Mouse (Mus musculus) MEL-GATA-1-ER (cell line): Measurements from ENCODE around the gene Gpatch4.

Source experiments
- DNase-seq: peaks from one replicate; pipeline ENCODE4 v3.0.0-alpha.2; 2012; ENCODE audit warnings: low read depth; ENCODE audit errors: extremely low read depth

The Gpatch4 gene

GRCm38 (mm10) chr3:88094126-88094525 is 51.2 kb downstream of the Gpatch4 start:
- DNase-seq = no peak

- no peak for DNase-seq
Observed at GRCm38 (mm10) chr3:88097666-88098065, 54.8 kb downstream of the Gpatch4 start.

DNA sequence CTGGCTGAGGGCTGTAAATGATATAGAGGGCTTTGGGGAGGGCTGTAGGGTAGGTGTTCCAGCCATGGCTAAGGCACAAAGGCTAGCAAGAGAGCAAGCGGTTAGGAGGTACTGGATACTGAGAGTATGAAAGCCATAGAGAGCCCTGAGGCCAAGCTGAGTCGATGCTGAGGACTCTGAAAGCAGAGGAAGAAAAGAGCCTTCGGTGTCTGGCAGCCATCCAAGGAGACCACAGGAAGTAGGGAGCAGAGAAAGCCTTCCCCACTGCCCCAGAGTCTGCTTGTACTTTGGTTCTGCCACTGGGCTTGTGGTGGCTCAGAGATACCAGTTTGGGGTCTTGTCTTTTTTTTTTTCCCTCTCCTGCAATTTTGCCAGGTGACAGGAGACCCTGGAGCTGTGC is 57.3 kb downstream of the Gpatch4 start:
- no peak for DNase-seq

DNA sequence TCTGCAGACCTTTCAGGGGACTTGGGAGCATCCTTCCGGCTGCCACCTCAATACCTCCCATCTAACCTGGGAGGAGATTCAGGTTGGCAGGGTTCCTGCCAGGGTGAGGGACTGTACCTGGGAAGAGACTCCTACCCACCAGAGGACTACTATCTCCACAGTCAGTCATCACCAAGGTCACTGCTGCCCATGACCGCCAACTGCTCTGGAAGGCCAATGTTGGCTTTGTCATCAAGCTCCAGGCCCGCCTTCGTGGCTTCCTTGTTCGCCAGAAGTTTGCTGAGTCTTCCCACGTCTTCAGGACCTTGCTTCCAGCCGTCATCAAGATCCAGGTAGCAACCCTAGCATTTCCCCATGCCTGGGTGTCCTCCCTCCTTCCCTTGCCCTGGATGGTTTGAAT is 58.8 kb downstream of the Gpatch4 start:
- no peak for DNase-seq

- no peak for DNase-seq
Observed at GRCm38 (mm10) chr3:88102196-88102595, 59.3 kb downstream of the Gpatch4 start.

DNA sequence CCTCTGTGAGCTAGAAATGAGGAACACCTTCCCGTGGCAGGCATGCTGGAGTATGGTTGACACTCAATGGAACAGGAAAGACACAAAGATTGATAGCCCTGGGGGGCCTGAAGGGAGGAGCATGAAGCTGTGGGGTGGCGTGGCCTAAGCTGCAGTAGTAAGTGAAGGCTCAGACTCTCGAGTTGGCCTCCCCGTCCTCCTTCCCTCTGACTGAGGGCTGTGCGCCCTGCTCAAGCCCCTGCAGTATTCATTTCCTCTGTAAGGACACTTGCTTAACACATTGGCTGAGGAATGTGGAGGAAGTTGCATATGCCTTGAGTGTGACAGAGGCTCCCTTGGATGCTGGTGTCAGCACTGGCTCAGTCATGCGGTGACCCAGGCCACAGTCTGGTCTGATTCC is 59.7 kb downstream of the Gpatch4 start:
- DNase-seq = no peak
